Mouse (Mus musculus): ENCODE measurements at regions not wholly inside any gene's neighbourhood (a gene's known extent, or its start where the extent isn't known, plus 50 kb on each side); places are given as distances from the start of the nearest gene placed in this dataset.

GRCm38 (mm10) chr10:97309580-97309979 is 169.8 kb upstream of the Dcn start:
- TF ChIP-seq CTCF (IDR thresholded peaks at IDR 0.05; ENCODE audit: borderline replicate concordance, insufficient read depth, low read depth, low read length) (no peak), POLR2A (IDR thresholded peaks at IDR 0.05; ENCODE audit: borderline replicate concordance, insufficient read depth, low read length) (no peak)
